Mouse (Mus musculus): Measurements from ENCODE around the gene Cyp2u1. TPM values are rescaled to one million over a fixed set of nuclear protein-coding genes. Genes with fewer than 3 reads are reported as not detected.

Cyp2u1 gene
- 0.14 and 0.26 TPM in 2 replicates for polyA plus RNA-seq (2015; fragmentation: Nextera tagmentation; extraction: Ambion mirVana)

DNA sequence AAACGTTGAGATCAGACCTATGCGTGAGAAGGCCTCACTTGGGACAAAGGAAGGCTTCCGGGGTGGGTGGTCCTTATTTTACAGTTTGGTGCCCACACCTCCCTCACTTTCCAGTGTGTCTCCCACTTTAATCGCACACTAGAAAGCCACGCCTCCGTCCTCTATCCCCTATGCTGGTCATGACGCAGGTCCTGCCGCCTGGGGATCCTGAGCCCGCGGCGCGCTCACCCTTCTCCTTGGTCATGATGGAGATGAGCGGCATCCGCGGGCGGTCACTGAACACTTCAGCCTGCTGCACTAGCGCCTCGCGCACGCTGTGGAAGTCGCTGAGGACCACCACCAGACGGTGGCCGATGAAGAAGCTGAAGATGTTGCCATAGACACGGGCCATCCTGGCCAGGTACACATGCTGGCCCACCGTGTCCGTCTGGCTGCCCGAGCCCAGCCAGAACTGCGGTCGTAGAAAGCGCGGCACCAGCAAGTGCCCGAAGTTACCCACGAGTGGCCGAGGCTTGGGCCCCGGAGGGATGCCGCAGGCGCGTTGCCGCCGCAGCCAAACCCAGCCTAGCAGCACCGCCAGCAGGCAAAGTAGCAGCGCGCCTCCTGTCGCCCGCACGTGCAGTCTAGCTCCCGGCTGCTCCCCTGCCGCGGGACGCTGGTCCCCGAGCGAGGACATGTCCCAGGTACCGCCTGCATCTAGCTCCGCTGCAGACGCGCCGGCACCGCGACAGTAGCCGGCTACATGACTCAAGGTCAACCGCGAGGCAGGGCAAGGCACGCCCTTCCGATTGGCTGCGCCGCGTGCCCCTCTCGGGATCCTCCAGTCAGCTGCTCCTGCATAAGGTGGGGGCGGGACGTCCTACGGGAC is at the start of gene Cyp2u1:
TSS of gene Cyp2u1 (minus strand) at position 776 of the 868 bp plus-strand sequence.
- Histone ChIP-seq H3K36me3 (ENCODE audit: control insufficient read depth, insufficient read depth) (no peaks in the 10 kb centered on the region), H3K27me3 (ENCODE audit: control insufficient read depth, insufficient read depth, low read depth, low read length) (no peaks in the 10 kb centered on the region), H3K9ac (ENCODE audit: low read depth, low read length) (peak within 1 kb of the TSS; percentile 53), H3K4me1 (ENCODE audit: control insufficient read depth, low read depth, low read length) (peaks cover 4% of the 10 kb centered on the region), H3K4me3 (ENCODE audit: low read depth, low read length) (peak within 1 kb of the TSS; percentile 64), H3K9me3 (replicated peaks; ENCODE audit: control insufficient read depth, low read length) (no peaks in the 10 kb centered on the region), H3K27ac (ENCODE audit: low read length) (no peak within 1 kb of the TSS), H3K4me2 (ENCODE audit: low read depth, low read length) (peak within 1 kb of the TSS; percentile 84)
- 1% methylated on average over 71 of the region's 71 CpGs for WGBS (ENCODE audit: insufficient replicate concordance)
- ATAC-seq (ENCODE audit: low read depth): peak; percentile 92

DNA sequence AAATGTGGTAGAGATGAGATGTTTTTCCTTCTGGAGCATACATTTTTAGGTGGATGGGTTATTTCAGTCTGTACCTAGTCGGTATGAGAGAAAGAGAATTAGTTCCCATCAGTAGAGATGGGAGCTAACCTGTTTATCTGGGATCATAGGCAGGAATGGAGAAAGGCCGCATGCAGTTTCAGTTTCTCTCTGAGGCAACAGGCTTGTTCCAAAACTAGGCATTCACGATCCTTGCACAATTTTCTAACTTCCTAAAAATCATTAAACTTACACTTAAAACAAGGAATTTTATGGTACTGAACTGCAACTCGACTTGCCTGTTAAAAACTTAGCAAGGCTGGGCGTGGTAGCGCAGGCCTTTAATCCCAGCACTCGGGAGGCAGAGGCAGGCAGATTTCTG is 47.5 kb upstream of the Cyp2u1 start:
- H3K36me3 ChIP-seq (ENCODE audit: control insufficient read depth, insufficient read depth): no peaks in the 10 kb centered on the region
- no peak overlapping the region for H3K4me3 ChIP-seq (ENCODE audit: low read depth, low read length)
- no peak overlapping the region for H3K4me2 ChIP-seq (ENCODE audit: low read depth, low read length)
- H3K9ac ChIP-seq (ENCODE audit: low read depth, low read length): no peak overlapping the region
- no peaks in the 10 kb centered on the region for H3K27me3 ChIP-seq (ENCODE audit: control insufficient read depth, insufficient read depth, low read depth, low read length)
- H3K4me1 ChIP-seq (ENCODE audit: control insufficient read depth, low read depth, low read length): no peaks in the 10 kb centered on the region; the same call in 1 of the 2 replicates
- no peaks in the 10 kb centered on the region for H3K9me3 ChIP-seq (replicated peaks; ENCODE audit: control insufficient read depth, low read length)
- H3K27ac ChIP-seq (ENCODE audit: low read length): no peak overlapping the region
- 65% methylated on average over 7 of the region's 7 CpGs for WGBS (ENCODE audit: insufficient replicate concordance)
- no peak for ATAC-seq (ENCODE audit: low read depth)

- 75% methylated on average over 6 of the region's 6 CpGs for WGBS (ENCODE audit: insufficient replicate concordance)
- no peak overlapping the region for H3K9ac ChIP-seq (ENCODE audit: low read depth, low read length)
- no peak overlapping the region for H3K4me2 ChIP-seq (ENCODE audit: low read depth, low read length)
- H3K36me3 ChIP-seq (ENCODE audit: control insufficient read depth, insufficient read depth): no peaks in the 10 kb centered on the region
- ATAC-seq (ENCODE audit: low read depth): no peak
- no peaks in the 10 kb centered on the region for H3K9me3 ChIP-seq (replicated peaks; ENCODE audit: control insufficient read depth, low read length)
- no peaks in the 10 kb centered on the region for H3K27me3 ChIP-seq (ENCODE audit: control insufficient read depth, insufficient read depth, low read depth, low read length)
- H3K4me1 ChIP-seq (ENCODE audit: control insufficient read depth, low read depth, low read length): no peaks in the 10 kb centered on the region; the same call in 1 of the 2 replicates
- H3K4me3 ChIP-seq (ENCODE audit: low read depth, low read length): no peak overlapping the region
- H3K27ac ChIP-seq (ENCODE audit: low read length): no peak overlapping the region
Measured at GRCm38 (mm10) chr3:131349013-131349412, 46.0 kb upstream of the Cyp2u1 start.

DNA sequence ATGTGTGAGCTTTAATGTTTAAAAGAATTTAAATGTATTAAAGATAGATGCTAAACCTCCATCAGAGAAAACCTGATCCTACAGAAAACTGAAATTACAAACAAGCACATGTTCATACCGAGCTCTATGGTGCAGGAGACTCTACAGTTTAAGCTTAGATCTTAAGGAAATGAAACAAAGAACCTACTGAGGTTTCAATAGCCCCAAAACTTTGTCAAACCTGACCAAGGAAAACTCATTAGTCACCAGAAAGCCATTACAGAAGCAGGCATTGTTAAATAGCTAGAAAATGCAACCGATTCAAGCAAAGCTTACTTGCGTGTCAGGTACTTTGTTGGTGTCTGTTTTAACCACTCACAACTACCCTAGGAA is 45.5 kb upstream of the Cyp2u1 start:
- Histone ChIP-seq H3K9ac (ENCODE audit: low read depth, low read length) (no peak overlapping the region), H3K4me3 (ENCODE audit: low read depth, low read length) (no peak overlapping the region), H3K27ac (ENCODE audit: low read length) (no peak overlapping the region), H3K9me3 (replicated peaks; ENCODE audit: control insufficient read depth, low read length) (no peaks in the 10 kb centered on the region), H3K4me2 (ENCODE audit: low read depth, low read length) (no peak overlapping the region), H3K4me1 (ENCODE audit: control insufficient read depth, low read depth, low read length) (no peaks in the 10 kb centered on the region; the same call in 1 of the 2 replicates), H3K36me3 (ENCODE audit: control insufficient read depth, insufficient read depth) (no peaks in the 10 kb centered on the region), H3K27me3 (ENCODE audit: control insufficient read depth, insufficient read depth, low read depth, low read length) (no peaks in the 10 kb centered on the region)
- ATAC-seq (ENCODE audit: low read depth): no peak
- 70% methylated on average over 3 of the region's 3 CpGs for WGBS (ENCODE audit: insufficient replicate concordance)

DNA sequence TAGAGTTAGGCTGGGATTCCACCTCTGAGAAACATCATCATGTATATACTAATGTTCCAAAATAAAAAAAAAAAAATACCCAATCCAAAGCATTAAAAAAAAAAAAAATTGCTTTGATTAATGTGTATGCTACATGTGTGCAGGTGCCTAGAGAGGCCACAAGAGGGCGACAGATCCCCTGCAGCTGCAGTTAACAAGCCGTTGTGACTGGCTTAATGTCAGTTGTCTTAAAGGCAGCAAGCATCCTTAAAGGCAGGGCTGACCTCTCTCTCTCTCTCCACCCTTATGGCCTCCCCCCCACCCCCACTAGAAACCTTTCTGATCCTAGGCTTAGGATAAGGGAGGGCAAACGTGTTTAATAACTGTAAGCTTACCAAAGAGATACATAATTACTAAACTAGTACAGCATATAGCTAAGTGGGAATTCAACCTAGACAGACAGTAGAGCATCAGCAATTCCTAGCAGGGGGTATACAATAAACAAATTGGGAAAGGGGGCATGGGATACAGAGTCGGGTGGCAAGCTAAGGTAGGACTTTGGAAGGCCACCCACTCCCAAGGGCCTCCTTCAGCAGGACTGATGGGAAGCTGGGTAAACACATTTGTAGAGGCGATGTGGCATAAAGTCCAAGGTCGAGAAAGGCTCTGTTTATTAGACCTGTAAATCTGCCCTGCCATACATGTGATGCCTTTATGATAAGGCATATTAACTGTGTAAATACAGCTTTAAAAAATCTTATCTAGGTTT is 45.0 kb upstream of the Cyp2u1 start:
- Histone ChIP-seq H3K4me2 (ENCODE audit: low read depth, low read length) (no peak overlapping the region), H3K27me3 (ENCODE audit: control insufficient read depth, insufficient read depth, low read depth, low read length) (no peaks in the 10 kb centered on the region), H3K36me3 (ENCODE audit: control insufficient read depth, insufficient read depth) (no peaks in the 10 kb centered on the region), H3K9ac (ENCODE audit: low read depth, low read length) (no peak overlapping the region), H3K4me3 (ENCODE audit: low read depth, low read length) (no peak overlapping the region), H3K27ac (ENCODE audit: low read length) (no peak overlapping the region), H3K4me1 (ENCODE audit: control insufficient read depth, low read depth, low read length) (no peaks in the 10 kb centered on the region; the same call in 1 of the 2 replicates), H3K9me3 (replicated peaks; ENCODE audit: control insufficient read depth, low read length) (no peaks in the 10 kb centered on the region)
- WGBS (ENCODE audit: insufficient replicate concordance): 44% methylated on average over 6 of the region's 6 CpGs
- peak; percentile 43 for ATAC-seq (ENCODE audit: low read depth)

DNA sequence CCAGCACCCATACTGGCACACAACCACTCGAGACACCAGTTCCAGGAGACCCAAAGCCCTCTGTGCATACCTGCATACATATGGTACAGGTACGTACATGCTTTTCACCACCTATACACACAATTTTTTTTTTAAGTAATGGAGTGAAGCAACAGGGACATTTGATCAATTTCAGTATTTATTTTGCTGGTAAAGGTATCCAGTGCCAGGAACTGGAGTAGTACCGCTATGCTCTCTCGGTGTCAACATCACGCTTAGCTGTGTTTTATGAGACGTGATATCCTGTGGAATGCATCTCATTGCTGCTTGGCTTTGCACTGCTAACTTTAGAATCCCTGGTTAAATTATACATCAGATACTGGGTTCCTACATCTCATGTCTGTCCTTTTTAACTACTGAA is 42.9 kb upstream of the Cyp2u1 start:
- Histone ChIP-seq H3K36me3 (ENCODE audit: control insufficient read depth, insufficient read depth) (no peaks in the 10 kb centered on the region), H3K4me1 (ENCODE audit: control insufficient read depth, low read depth, low read length) (no peaks in the 10 kb centered on the region; the same call in 1 of the 2 replicates), H3K9ac (ENCODE audit: low read depth, low read length) (no peak overlapping the region), H3K27me3 (ENCODE audit: control insufficient read depth, insufficient read depth, low read depth, low read length) (no peaks in the 10 kb centered on the region), H3K4me2 (ENCODE audit: low read depth, low read length) (no peak overlapping the region), H3K27ac (ENCODE audit: low read length) (no peak overlapping the region), H3K4me3 (ENCODE audit: low read depth, low read length) (no peak overlapping the region), H3K9me3 (replicated peaks; ENCODE audit: control insufficient read depth, low read length) (no peaks in the 10 kb centered on the region)
- ATAC-seq (ENCODE audit: low read depth): no peak
- WGBS (ENCODE audit: insufficient replicate concordance): 75% methylated on average over 6 of the region's 6 CpGs

DNA sequence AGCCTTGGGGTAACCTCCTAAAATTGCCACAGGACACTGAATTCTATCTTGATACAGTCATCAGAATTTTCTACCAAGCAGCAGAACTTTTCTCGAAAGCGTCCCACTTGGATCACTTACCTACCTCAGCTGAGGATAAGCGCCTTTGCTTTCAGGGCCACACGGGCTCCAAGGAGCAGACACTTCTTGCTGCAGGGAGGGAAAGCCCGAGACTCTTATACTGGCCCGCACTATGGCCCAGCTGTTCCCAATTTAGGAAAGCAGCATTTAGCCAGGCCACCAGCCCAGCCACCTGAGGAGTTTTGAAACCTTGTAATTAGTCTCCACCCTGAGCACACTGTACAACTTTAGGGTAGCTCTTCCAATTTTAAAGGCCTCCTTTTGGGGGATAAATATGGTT is 40.3 kb upstream of the Cyp2u1 start:
- WGBS (ENCODE audit: insufficient replicate concordance): 73% methylated on average over 6 of the region's 6 CpGs

DNA sequence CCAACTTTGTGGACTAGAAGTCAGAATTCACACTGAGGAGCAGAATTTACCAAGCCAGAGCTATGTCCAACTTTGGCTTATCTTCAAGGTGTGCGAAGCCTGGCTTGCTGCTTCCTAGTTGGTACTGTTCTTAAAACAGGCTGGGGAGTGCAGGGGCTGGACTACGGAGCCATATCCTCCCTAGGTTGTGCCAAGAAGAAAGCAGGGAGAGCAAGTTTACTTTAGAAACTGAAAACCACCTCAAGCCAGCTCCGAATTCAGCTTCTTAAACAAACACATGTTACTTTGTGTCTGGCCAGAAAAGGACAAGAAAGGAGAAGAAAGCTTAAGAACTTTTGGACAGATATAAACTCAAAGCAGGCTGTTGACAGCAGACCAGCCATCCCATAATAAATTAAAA is 37.9 kb upstream of the Cyp2u1 start:
- no peak overlapping the region for H3K9ac ChIP-seq (ENCODE audit: low read depth, low read length)
- 61% methylated on average over 3 of the region's 3 CpGs for WGBS (ENCODE audit: insufficient replicate concordance)
- no peaks in the 10 kb centered on the region for H3K4me1 ChIP-seq (ENCODE audit: control insufficient read depth, low read depth, low read length)
- H3K27me3 ChIP-seq (ENCODE audit: control insufficient read depth, insufficient read depth, low read depth, low read length): no peaks in the 10 kb centered on the region
- ATAC-seq (ENCODE audit: low read depth): no peak
- no peaks in the 10 kb centered on the region for H3K9me3 ChIP-seq (replicated peaks; ENCODE audit: control insufficient read depth, low read length)
- H3K36me3 ChIP-seq (ENCODE audit: control insufficient read depth, insufficient read depth): no peaks in the 10 kb centered on the region
- no peak overlapping the region for H3K4me2 ChIP-seq (ENCODE audit: low read depth, low read length)
- no peak overlapping the region for H3K27ac ChIP-seq (ENCODE audit: low read length)
- no peak overlapping the region for H3K4me3 ChIP-seq (ENCODE audit: low read depth, low read length)

More for the DNA sequence above, 40.3 kb upstream of the Cyp2u1 start:
- Histone ChIP-seq H3K9ac (ENCODE audit: low read depth, low read length) (no peak overlapping the region), H3K4me1 (ENCODE audit: control insufficient read depth, low read depth, low read length) (no peaks in the 10 kb centered on the region), H3K9me3 (replicated peaks; ENCODE audit: control insufficient read depth, low read length) (no peaks in the 10 kb centered on the region), H3K4me3 (ENCODE audit: low read depth, low read length) (no peak overlapping the region), H3K27ac (ENCODE audit: low read length) (no peak overlapping the region), H3K36me3 (ENCODE audit: control insufficient read depth, insufficient read depth) (no peaks in the 10 kb centered on the region), H3K4me2 (ENCODE audit: low read depth, low read length) (no peak overlapping the region), H3K27me3 (ENCODE audit: control insufficient read depth, insufficient read depth, low read depth, low read length) (no peaks in the 10 kb centered on the region)
- no peak for ATAC-seq (ENCODE audit: low read depth)

GRCm38 (mm10) chr3:131339280-131339679 is 36.3 kb upstream of the Cyp2u1 start:
- no peak overlapping the region for H3K9ac ChIP-seq (ENCODE audit: low read depth, low read length)
- no peaks in the 10 kb centered on the region for H3K36me3 ChIP-seq (ENCODE audit: control insufficient read depth, insufficient read depth)
- no peak overlapping the region for H3K27ac ChIP-seq (ENCODE audit: low read length)
- no peak overlapping the region for H3K4me3 ChIP-seq (ENCODE audit: low read depth, low read length)
- H3K4me2 ChIP-seq (ENCODE audit: low read depth, low read length): no peak overlapping the region
- no peaks in the 10 kb centered on the region for H3K9me3 ChIP-seq (replicated peaks; ENCODE audit: control insufficient read depth, low read length)
- H3K4me1 ChIP-seq (ENCODE audit: control insufficient read depth, low read depth, low read length): no peaks in the 10 kb centered on the region
- WGBS (ENCODE audit: insufficient replicate concordance): 60% methylated on average over 4 of the region's 4 CpGs
- no peaks in the 10 kb centered on the region for H3K27me3 ChIP-seq (ENCODE audit: control insufficient read depth, insufficient read depth, low read depth, low read length)
- no peak for ATAC-seq (ENCODE audit: low read depth)

Measured in liver, embryonic 16.5 days (tissue).